Mouse (Mus musculus): ENCODE measurements around the gene Lgalsl.

GRCm38 (mm10) chr11:20872444-20872843 is 41.6 kb upstream of the Lgalsl start:
- TF ChIP-seq CTCF (IDR thresholded peaks at IDR 0.05; ENCODE audit: low read depth) (no peak), EP300 (optimal IDR thresholded peaks at IDR 0.05) (no peak)

Measured in stomach, postnatal 0 days (tissue).